Mouse (Mus musculus) forebrain, embryonic 16.5 days (tissue): ENCODE data around the gene Ankrd60. TPM values are rescaled to one million over a fixed set of nuclear protein-coding genes. Genes with fewer than 3 reads are reported as not detected.

Source experiments
- ATAC-seq: fragments of 200-750 bp; cut with Nextera tagmentation; 2 replicates; pipeline ENCODE4 v1.8.0; 2017; ENCODE audit warnings: mild to moderate bottlenecking, moderate library complexity
- H3K27ac ChIP-seq: fragments of 300-500 bp; sonication (generic); 2 replicates; pipeline ENCODE4 v1.5.1; 2014; ENCODE audit warnings: low read length, control low read depth
- H3K27me3 ChIP-seq: fragments of 300-500 bp; sonication (generic); replicated peaks from 2 replicates; pipeline ENCODE4 v1.6.1; 2014; ENCODE audit warnings: low read length; ENCODE audit not compliant: control insufficient read depth, insufficient read depth
- H3K36me3 ChIP-seq: fragments of 300-500 bp; sonication (generic); 2 replicates; pipeline ENCODE4 v1.6.1; 2014; ENCODE audit not compliant: control insufficient read depth, insufficient read depth
- H3K4me1 ChIP-seq: fragments of 300-500 bp; sonication (generic); replicated peaks from 2 replicates; pipeline ENCODE4 v1.6.1; 2014; ENCODE audit warnings: low read length; ENCODE audit not compliant: control insufficient read depth, insufficient read depth
- H3K4me2 ChIP-seq: fragments of 300-500 bp; sonication (generic); 2 replicates; pipeline ENCODE4 v1.6.1; 2014; ENCODE audit warnings: mild to moderate bottlenecking, low read length, control low read depth
- H3K4me3 ChIP-seq: fragments of 300-500 bp; sonication (generic); replicated peaks from 2 replicates; pipeline ENCODE4 v1.5.1; 2014; ENCODE audit warnings: mild to moderate bottlenecking, low read length, control low read depth
- H3K9ac ChIP-seq: fragments of 300-500 bp; sonication (generic); replicated peaks from 2 replicates; pipeline ENCODE4 v1.6.1; 2014; ENCODE audit warnings: low read depth, low read length, control low read depth
- H3K9me3 ChIP-seq: fragments of 300-500 bp; sonication (generic); 2 replicates; pipeline ENCODE4 v1.6.1; 2016; ENCODE audit warnings: low read length; ENCODE audit not compliant: control insufficient read depth
- WGBS: fragments of 180-500 bp; shearing (Covaris S2); extraction: QIAGEN DNeasy Blood & Tissue Kit; methylation state at CpG from one replicate; pipeline ENCODE4 v1.1.7; 2014; 5-methylcytosine and 5-hydroxymethylcytosine counted together
- polyA plus RNA-seq: library from polyadenylated mRNA; unstranded; fragments of >200 nt; fragmentation: Nextera tagmentation; extraction: Ambion mirVana; gene quantifications from 2 replicates; pipeline ENCODE4 v1.2.1, GENCODE M21; 2015

The Ankrd60 gene
- polyA plus RNA-seq, 1 experiment from 2014 or later: not detected

DNA sequence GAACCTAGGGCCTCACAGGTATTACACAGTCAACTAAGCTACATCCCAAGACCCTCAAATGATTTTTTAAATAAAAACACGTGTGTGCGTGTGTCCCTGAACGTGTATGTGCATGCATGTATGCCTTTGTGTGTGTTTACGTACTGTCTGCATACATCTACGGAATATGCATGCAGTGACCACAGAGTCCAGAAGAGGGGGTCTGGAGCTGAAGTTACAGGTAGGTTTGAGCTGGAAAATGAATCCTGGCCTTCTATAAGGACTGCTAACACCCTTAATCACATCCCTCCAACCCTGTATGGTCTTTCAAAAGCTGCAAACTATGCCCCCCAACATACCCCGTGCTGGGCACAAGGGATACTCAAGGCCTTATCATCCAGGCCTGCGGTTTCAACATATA, 14.8 kb downstream of the Ankrd60 start:
- no peak overlapping the region for H3K4me3 ChIP-seq

GRCm38 (mm10) chr2:173561851-173562442, 16.2 kb downstream of the Ankrd60 start:
- WGBS: 41% methylated on average over 5 of the region's 5 CpGs
- no peak overlapping the region for H3K4me3 ChIP-seq
- no peaks in the 10 kb centered on the region for H3K27me3 ChIP-seq
- H3K9me3 ChIP-seq: no peaks in the 10 kb centered on the region
- H3K4me2 ChIP-seq: no peak overlapping the region
- H3K9ac ChIP-seq: no peak overlapping the region
- no peaks in the 10 kb centered on the region for H3K4me1 ChIP-seq
- H3K36me3 ChIP-seq: no peaks in the 10 kb centered on the region
- no peak overlapping the region for H3K27ac ChIP-seq
- peak; percentile 66 for ATAC-seq

More for the DNA sequence above, 14.8 kb downstream of the Ankrd60 start:
- WGBS: 70% methylated on average over 7 of the region's 7 CpGs
- H3K36me3 ChIP-seq: no peaks in the 10 kb centered on the region
- no peak overlapping the region for H3K4me2 ChIP-seq
- H3K4me1 ChIP-seq: no peaks in the 10 kb centered on the region
- no peak for ATAC-seq
- H3K9me3 ChIP-seq: no peaks in the 10 kb centered on the region
- H3K27me3 ChIP-seq: no peaks in the 10 kb centered on the region
- no peak overlapping the region for H3K9ac ChIP-seq
- no peak overlapping the region for H3K27ac ChIP-seq

- H3K9ac ChIP-seq: no peak overlapping the region
- H3K36me3 ChIP-seq: no peaks in the 10 kb centered on the region
- no peak overlapping the region for H3K27ac ChIP-seq
- ATAC-seq: no peak
- H3K4me1 ChIP-seq: no peaks in the 10 kb centered on the region
- H3K9me3 ChIP-seq: no peaks in the 10 kb centered on the region
- no peak overlapping the region for H3K4me3 ChIP-seq
- WGBS: 85% methylated on average over 12 of the region's 12 CpGs
- H3K27me3 ChIP-seq: no peaks in the 10 kb centered on the region
- H3K4me2 ChIP-seq: no peak overlapping the region
These were observed 19.3 kb downstream of the Ankrd60 start for GRCm38 (mm10) chr2:173558754-173559396.

DNA sequence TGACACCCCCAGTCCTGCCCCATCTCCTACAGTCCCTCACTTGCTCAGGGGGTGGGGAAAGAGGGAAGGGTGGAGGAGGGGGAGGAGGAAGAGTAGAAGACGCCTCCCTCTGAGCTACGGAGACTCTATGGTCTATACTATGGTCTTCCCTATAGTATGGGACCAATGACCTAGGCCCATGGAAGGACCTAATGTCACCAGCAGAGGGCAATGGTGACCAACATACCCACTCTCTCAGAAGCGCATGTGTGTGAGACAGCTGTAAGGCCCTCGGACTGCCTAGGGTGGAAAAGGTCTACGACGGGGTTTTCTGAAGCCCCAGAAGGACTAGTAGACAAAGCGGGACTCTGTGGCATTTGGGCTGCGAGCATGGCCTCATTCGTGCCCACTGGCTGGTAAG, 24.3 kb downstream of the Ankrd60 start:
- Histone ChIP-seq H3K9ac (no peak overlapping the region), H3K27ac (no peak overlapping the region), H3K4me1 (peaks cover 7% of the 10 kb centered on the region; the same call in 1 of the 2 replicates), H3K4me3 (no peak overlapping the region), H3K27me3 (no peaks in the 10 kb centered on the region), H3K36me3 (no peaks in the 10 kb centered on the region), H3K4me2 (no peak overlapping the region), H3K9me3 (no peaks in the 10 kb centered on the region)
- ATAC-seq: no peak
- WGBS: 46% methylated on average over 9 of the region's 9 CpGs

- 74% methylated on average over 6 of the region's 6 CpGs for WGBS
These were observed 27.5 kb downstream of the Ankrd60 start for GRCm38 (mm10) chr2:173550681-173551080.

DNA sequence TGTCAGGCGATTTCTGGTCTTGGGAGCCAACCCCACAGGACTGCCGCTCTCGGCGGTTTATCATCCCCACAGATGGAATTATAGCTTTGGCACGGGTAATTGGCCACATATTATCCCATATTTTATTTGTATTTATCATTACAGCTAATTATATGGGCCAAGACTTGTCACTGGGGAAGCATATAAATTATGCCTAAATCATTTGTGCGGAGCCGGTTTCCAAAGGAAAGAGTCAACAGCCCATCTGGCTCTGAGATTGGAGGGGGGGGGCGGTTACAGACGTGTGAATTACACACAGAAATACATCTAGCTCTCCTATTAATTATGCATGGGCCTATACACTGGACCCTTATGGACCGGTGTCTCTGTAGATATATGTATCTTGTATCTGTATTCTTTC, 28.9 kb downstream of the Ankrd60 start:
- no peak overlapping the region for H3K27ac ChIP-seq
- ATAC-seq: peak; percentile 54
- H3K36me3 ChIP-seq: no peaks in the 10 kb centered on the region
- H3K4me1 ChIP-seq: peaks cover 7% of the 10 kb centered on the region; the same call in 1 of the 2 replicates
- no peak overlapping the region for H3K4me2 ChIP-seq
- no peaks in the 10 kb centered on the region for H3K27me3 ChIP-seq
- no peaks in the 10 kb centered on the region for H3K9me3 ChIP-seq
- H3K4me3 ChIP-seq: no peak overlapping the region
- 46% methylated on average over 10 of the region's 10 CpGs for WGBS
- H3K9ac ChIP-seq: no peak overlapping the region

More at GRCm38 (mm10) chr2:173550681-173551080, 27.5 kb downstream of the Ankrd60 start:
- peaks cover 7% of the 10 kb centered on the region; the same call in 1 of the 2 replicates for H3K4me1 ChIP-seq
- H3K36me3 ChIP-seq: no peaks in the 10 kb centered on the region
- no peak for ATAC-seq
- H3K9me3 ChIP-seq: no peaks in the 10 kb centered on the region
- no peak overlapping the region for H3K4me3 ChIP-seq
- H3K27ac ChIP-seq: no peak overlapping the region
- H3K27me3 ChIP-seq: no peaks in the 10 kb centered on the region
- no peak overlapping the region for H3K4me2 ChIP-seq
- H3K9ac ChIP-seq: no peak overlapping the region

- H3K4me3 ChIP-seq: no peak overlapping the region
- H3K9ac ChIP-seq: no peak overlapping the region
- H3K4me1 ChIP-seq: peaks cover 7% of the 10 kb centered on the region; the same call in 1 of the 2 replicates
- 42% methylated on average over 15 of the region's 15 CpGs for WGBS
- no peak overlapping the region for H3K27ac ChIP-seq
- H3K36me3 ChIP-seq: no peaks in the 10 kb centered on the region
- H3K4me2 ChIP-seq: no peak overlapping the region
- peak; percentile 72 for ATAC-seq
- H3K27me3 ChIP-seq: no peaks in the 10 kb centered on the region
- H3K9me3 ChIP-seq: no peaks in the 10 kb centered on the region
These were observed 32.0 kb downstream of the Ankrd60 start for GRCm38 (mm10) chr2:173545992-173546703.

DNA sequence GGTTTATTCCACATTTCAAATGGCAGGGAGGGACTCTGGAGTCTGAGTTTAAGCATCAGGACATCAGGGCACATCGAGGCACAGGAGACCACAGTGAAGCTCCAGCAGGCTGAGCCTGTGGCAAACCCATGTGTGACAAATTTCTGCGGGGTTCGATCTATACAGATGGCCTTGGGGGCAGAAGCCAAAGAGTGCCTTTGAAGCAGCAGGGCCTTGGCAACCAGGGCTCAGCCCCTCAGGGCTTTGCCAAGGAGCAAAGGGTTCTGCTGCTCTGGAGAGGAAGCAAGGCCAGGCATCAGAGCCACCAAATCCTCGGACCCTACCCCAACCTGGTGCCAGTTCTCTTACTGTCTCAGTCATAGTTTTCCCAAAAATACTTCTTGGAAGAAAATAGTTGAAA, 35.4 kb downstream of the Ankrd60 start:
- Histone ChIP-seq H3K36me3 (no peaks in the 10 kb centered on the region), H3K27ac (no peak overlapping the region), H3K9me3 (no peaks in the 10 kb centered on the region), H3K9ac (no peak overlapping the region), H3K4me1 (no peaks in the 10 kb centered on the region), H3K4me2 (no peak overlapping the region), H3K27me3 (no peaks in the 10 kb centered on the region), H3K4me3 (no peak overlapping the region)
- 81% methylated on average over 4 of the region's 4 CpGs for WGBS
- ATAC-seq: no peak

DNA sequence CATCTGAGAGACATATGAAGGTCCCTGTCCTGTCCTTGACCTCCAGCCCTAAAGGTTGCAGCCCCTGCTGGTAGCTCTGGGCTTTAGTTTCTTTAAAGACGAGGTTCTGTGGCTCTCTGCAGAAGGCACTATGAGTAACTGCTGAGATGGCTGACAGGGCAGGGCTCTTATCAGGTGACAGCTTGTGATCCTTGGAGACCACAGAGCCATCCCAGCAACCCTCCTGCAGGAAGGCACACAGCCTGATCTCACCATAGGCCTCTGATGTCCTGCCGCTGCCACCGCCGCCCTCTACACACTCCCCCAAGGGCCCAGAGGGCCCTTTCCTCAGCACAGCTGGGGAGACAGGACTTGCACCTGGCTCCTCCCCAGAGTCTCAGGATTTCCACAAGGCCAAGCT, 36.4 kb downstream of the Ankrd60 start:
- WGBS: 84% methylated on average over 4 of the region's 4 CpGs
- no peak for ATAC-seq
- H3K9me3 ChIP-seq: no peaks in the 10 kb centered on the region
- H3K4me2 ChIP-seq: no peak overlapping the region
- H3K36me3 ChIP-seq: no peaks in the 10 kb centered on the region
- H3K9ac ChIP-seq: no peak overlapping the region
- H3K27me3 ChIP-seq: no peaks in the 10 kb centered on the region
- no peaks in the 10 kb centered on the region for H3K4me1 ChIP-seq
- H3K4me3 ChIP-seq: no peak overlapping the region
- no peak overlapping the region for H3K27ac ChIP-seq
